Mouse (Mus musculus) spleen, adult 12 weeks (tissue): ENCODE measurements around the gene Dusp18.

Source experiments
- DNase-seq: peaks from one replicate; pipeline ENCODE4 v3.0.0; 2022; ENCODE audit warnings: low spot score

Gene Dusp18

DNA sequence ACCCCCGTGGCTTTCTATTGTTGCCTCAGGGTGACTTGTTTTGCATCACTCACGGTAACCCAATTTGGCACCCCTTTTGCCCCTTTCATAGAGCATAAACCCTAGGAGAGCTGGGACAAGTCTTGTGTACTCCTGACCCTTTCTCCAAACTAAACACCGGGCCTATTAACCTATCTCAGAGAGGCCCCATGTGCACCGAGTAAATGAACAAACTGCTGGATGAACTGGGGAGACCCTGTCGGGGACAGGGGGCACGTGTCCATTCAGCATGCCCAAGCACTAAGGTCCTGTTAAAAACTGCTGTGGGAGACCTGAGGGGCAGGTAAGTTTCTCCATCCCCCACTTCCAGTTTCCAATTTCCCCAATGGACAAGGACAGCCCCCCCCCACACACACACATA, 35.9 kb downstream of the Dusp18 start:
- DNase-seq = no peak

DNA sequence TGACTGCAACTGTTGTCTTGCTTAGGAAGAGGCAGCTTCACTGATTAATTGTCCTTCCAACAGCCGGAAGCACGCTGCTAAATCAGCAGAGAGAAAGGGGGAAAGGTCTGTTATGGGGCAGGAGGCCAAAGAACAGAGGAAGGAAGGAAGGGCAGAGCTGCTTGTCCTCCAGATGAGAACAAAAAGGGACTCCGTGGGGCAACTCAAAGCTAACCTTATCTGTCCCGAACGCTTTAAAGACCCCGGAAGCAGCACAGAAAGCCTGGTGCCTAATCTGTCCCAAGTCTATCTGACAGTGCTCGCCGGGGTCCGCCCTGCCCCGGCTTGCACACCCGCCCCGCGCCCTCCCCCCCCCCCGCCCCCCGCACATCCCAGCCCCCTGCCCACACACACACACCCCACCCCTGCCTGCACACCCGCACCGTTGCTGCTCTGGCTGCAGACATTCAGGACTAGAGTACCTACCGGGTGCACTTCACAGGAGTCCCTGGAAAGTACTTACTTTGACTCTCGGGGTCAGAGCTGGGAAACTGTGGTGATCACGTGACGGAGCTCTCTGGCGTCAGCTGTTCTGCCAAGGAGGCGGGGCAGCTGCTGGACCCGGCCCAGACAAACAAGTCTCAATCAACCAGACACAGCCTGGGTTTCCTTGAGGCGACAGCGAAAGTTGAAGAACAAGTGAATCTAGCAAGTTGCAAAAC, 36.6 kb downstream of the Dusp18 start, which contains the start of gene Tcn2:
Tcn2 (minus strand) TSS at position 649 of the 701 bp plus-strand sequence.
- peak; percentile 42 for DNase-seq

- no peak for DNase-seq
Observed at GRCm38 (mm10) chr11:3933756-3934285, 38.8 kb downstream of the Dusp18 start.

- no peak for DNase-seq
Observed at GRCm38 (mm10) chr11:3935135-3935534, 40.1 kb downstream of the Dusp18 start.

DNA sequence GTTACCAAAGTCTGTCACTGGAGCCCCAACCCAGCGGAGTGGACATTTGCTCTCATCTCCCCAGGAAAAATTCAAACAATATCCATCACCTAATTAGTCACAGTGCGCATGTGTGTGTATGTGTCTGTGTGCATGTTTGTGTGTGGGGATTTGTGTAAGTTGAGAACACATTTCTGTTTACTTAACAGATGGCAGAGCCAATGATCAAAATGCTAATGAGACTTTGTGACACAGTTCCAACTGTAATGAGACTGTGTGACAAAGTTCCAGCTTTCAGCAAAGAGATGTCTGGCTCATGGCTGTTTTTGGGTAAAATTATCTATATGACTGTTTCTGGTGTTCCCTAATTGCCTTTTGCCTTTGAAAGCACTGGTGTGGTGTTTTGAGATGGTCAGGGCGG, 41.3 kb downstream of the Dusp18 start:
- no peak for DNase-seq

- no peak for DNase-seq
Observed at GRCm38 (mm10) chr11:3937321-3937874, 42.4 kb downstream of the Dusp18 start.

DNA sequence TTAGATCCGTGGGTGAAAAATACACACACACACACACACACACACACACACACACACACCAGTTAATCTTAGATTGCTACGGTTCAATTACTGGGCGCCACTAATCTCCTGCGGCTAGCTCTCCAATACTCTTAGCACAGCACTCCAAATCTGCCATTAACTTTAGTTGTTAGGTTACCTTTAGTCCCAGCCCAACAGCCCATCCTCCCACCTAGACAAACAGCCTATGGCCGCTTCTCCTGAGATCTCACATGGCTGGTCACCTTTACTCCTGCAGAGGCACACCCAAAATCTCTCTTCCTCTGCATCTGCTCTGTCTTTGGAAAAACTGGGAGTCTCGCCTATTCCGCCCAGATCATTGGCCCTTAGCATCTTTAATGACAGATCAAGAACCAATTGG, 46.3 kb downstream of the Dusp18 start:
- DNase-seq = no peak

DNA sequence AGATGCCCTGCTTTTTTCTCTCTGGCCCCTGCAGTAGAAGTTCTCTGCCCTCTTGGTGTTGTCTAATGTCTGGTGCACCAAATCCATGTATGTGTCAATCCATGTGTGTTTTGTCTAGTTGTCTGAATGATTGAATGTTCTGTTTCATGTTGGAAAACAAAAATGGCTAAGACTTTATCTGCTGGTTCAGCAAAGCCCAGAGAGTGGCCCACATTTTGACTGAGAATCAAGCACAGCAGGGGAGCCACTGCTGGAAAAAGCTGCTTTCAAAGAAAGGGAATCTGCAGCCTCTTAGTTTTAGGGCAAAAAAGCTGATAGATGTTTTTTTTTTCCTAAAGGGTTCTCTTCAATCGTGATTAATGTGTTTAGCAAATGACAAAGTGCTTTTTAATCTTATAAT, 51.3 kb downstream of the Dusp18 start:
- DNase-seq = no peak
